Mouse (Mus musculus): ENCODE measurements around the gene Olfr1282. TPM values are rescaled to one million over a fixed set of nuclear protein-coding genes. Genes with fewer than 3 reads are reported as not detected.

Gene Olfr1282
- not detected for polyA plus RNA-seq (2014; fragmentation: Illumina TruSeq; extraction: RNeasy Lipid Tissue Mini Kit (QIAGEN cat#74804); ENCODE audit: low read depth, low replicate concordance)

GRCm38 (mm10) chr2:111335976-111336375 lies at the start of gene Olfr1282:
Olfr1282 (minus strand) TSS chr2:111336076.

GRCm38 (mm10) chr2:111375222-111375621 lies 39.3 kb upstream of the Olfr1282 start, which contains the start of gene Olfr1284:
Olfr1284 (plus strand) TSS chr2:111375522.

GRCm38 (mm10) chr2:111366490-111366889 lies 30.6 kb upstream of the Olfr1282 start, which contains the start of gene Olfr1283:
Olfr1283 (plus strand) TSS chr2:111366790.

GRCm38 (mm10) chr2:111326220-111326619 lies 9.7 kb downstream of the Olfr1282 start, which contains the start of gene Olfr1281:
Olfr1281 (plus strand) TSS chr2:111326520.

GRCm38 (mm10) chr2:111313717-111314116 lies 22.2 kb downstream of the Olfr1282 start, which contains the start of gene Olfr1280:
Olfr1280 (plus strand) TSS chr2:111314017.

GRCm38 (mm10) chr2:111300374-111300773 lies 35.5 kb downstream of the Olfr1282 start, which contains the start of gene Olfr1279:
Olfr1279 (plus strand) TSS chr2:111300635.

GRCm38 (mm10) chr2:111289836-111290235 lies 46.0 kb downstream of the Olfr1282 start, which contains the start of gene Olfr1278:
Olfr1278 (plus strand) TSS chr2:111290136.

Other genes starting within 250 kb of the Olfr1282 start
- not detected for gene Gm13941, start 230.1 kb downstream of the Olfr1282 start, polyA plus RNA-seq (2014; fragmentation: Illumina TruSeq; extraction: RNeasy Lipid Tissue Mini Kit (QIAGEN cat#74804); ENCODE audit: low read depth, low replicate concordance)
- not detected for gene Gm15130, start 183.1 kb downstream of the Olfr1282 start, polyA plus RNA-seq (2014; fragmentation: Illumina TruSeq; extraction: RNeasy Lipid Tissue Mini Kit (QIAGEN cat#74804); ENCODE audit: low read depth, low replicate concordance)
- not detected for gene 4930430A15Rik, start 106.5 kb downstream of the Olfr1282 start, polyA plus RNA-seq (2014; fragmentation: Illumina TruSeq; extraction: RNeasy Lipid Tissue Mini Kit (QIAGEN cat#74804); ENCODE audit: low read depth, low replicate concordance)
- not detected for gene Olfr1275, start 100.8 kb downstream of the Olfr1282 start, polyA plus RNA-seq (2014; fragmentation: Illumina TruSeq; extraction: RNeasy Lipid Tissue Mini Kit (QIAGEN cat#74804); ENCODE audit: low read depth, low replicate concordance)
- not detected for gene Olfr1276, start 81.6 kb downstream of the Olfr1282 start, polyA plus RNA-seq (2014; fragmentation: Illumina TruSeq; extraction: RNeasy Lipid Tissue Mini Kit (QIAGEN cat#74804); ENCODE audit: low read depth, low replicate concordance)
- not detected for gene Olfr1277, start 62.0 kb downstream of the Olfr1282 start, polyA plus RNA-seq (2014; fragmentation: Illumina TruSeq; extraction: RNeasy Lipid Tissue Mini Kit (QIAGEN cat#74804); ENCODE audit: low read depth, low replicate concordance)
- gene Olfr1278, start 45.9 kb downstream of the Olfr1282 start, polyA plus RNA-seq (2014; fragmentation: Illumina TruSeq; extraction: RNeasy Lipid Tissue Mini Kit (QIAGEN cat#74804); ENCODE audit: low read depth, low replicate concordance) = not detected
- not detected for gene Olfr1279, start 35.4 kb downstream of the Olfr1282 start, polyA plus RNA-seq (2014; fragmentation: Illumina TruSeq; extraction: RNeasy Lipid Tissue Mini Kit (QIAGEN cat#74804); ENCODE audit: low read depth, low replicate concordance)
- not detected for gene Olfr1280, start 22.1 kb downstream of the Olfr1282 start, polyA plus RNA-seq (2014; fragmentation: Illumina TruSeq; extraction: RNeasy Lipid Tissue Mini Kit (QIAGEN cat#74804); ENCODE audit: low read depth, low replicate concordance)
- gene Olfr1281, start 9.6 kb downstream of the Olfr1282 start, polyA plus RNA-seq (2014; fragmentation: Illumina TruSeq; extraction: RNeasy Lipid Tissue Mini Kit (QIAGEN cat#74804); ENCODE audit: low read depth, low replicate concordance) = not detected
- not detected for gene Olfr1283, start 30.7 kb upstream of the Olfr1282 start, polyA plus RNA-seq (2014; fragmentation: Illumina TruSeq; extraction: RNeasy Lipid Tissue Mini Kit (QIAGEN cat#74804); ENCODE audit: low read depth, low replicate concordance)
- gene Olfr1284, start 39.4 kb upstream of the Olfr1282 start, polyA plus RNA-seq (2014; fragmentation: Illumina TruSeq; extraction: RNeasy Lipid Tissue Mini Kit (QIAGEN cat#74804); ENCODE audit: low read depth, low replicate concordance) = not detected
- gene Olfr1286, start 87.0 kb upstream of the Olfr1282 start, polyA plus RNA-seq (2014; fragmentation: Illumina TruSeq; extraction: RNeasy Lipid Tissue Mini Kit (QIAGEN cat#74804); ENCODE audit: low read depth, low replicate concordance) = not detected
- gene Olfr1287, start 113.1 kb upstream of the Olfr1282 start, polyA plus RNA-seq (2014; fragmentation: Illumina TruSeq; extraction: RNeasy Lipid Tissue Mini Kit (QIAGEN cat#74804); ENCODE audit: low read depth, low replicate concordance) = not detected
- not detected for gene Olfr1288, start 138.0 kb upstream of the Olfr1282 start, polyA plus RNA-seq (2014; fragmentation: Illumina TruSeq; extraction: RNeasy Lipid Tissue Mini Kit (QIAGEN cat#74804); ENCODE audit: low read depth, low replicate concordance)
- not detected for gene Olfr1289, start 144.7 kb upstream of the Olfr1282 start, polyA plus RNA-seq (2014; fragmentation: Illumina TruSeq; extraction: RNeasy Lipid Tissue Mini Kit (QIAGEN cat#74804); ENCODE audit: low read depth, low replicate concordance)
- gene Olfr1290, start 157.8 kb upstream of the Olfr1282 start, polyA plus RNA-seq (2014; fragmentation: Illumina TruSeq; extraction: RNeasy Lipid Tissue Mini Kit (QIAGEN cat#74804); ENCODE audit: low read depth, low replicate concordance) = not detected
- not detected for gene Olfr1291-ps1, start 161.1 kb upstream of the Olfr1282 start, polyA plus RNA-seq (2014; fragmentation: Illumina TruSeq; extraction: RNeasy Lipid Tissue Mini Kit (QIAGEN cat#74804); ENCODE audit: low read depth, low replicate concordance)
- gene Olfr1293-ps, start 189.1 kb upstream of the Olfr1282 start, polyA plus RNA-seq (2014; fragmentation: Illumina TruSeq; extraction: RNeasy Lipid Tissue Mini Kit (QIAGEN cat#74804); ENCODE audit: low read depth, low replicate concordance) = not detected
- not detected for gene Olfr1294, start 204.2 kb upstream of the Olfr1282 start, polyA plus RNA-seq (2014; fragmentation: Illumina TruSeq; extraction: RNeasy Lipid Tissue Mini Kit (QIAGEN cat#74804); ENCODE audit: low read depth, low replicate concordance)
- gene Olfr1295, start 233.6 kb upstream of the Olfr1282 start, polyA plus RNA-seq (2014; fragmentation: Illumina TruSeq; extraction: RNeasy Lipid Tissue Mini Kit (QIAGEN cat#74804); ENCODE audit: low read depth, low replicate concordance) = not detected

All from kidney, adult 10 weeks (tissue).